Mouse (Mus musculus): ENCODE measurements around the gene Car15. TPM values are rescaled to one million over a fixed set of nuclear protein-coding genes. Genes with fewer than 3 reads are reported as not detected.

Car15 gene
- polyA plus RNA-seq, 1 experiment: 0.66 TPM

- Histone ChIP-seq H3K36me3 (ENCODE audit: control insufficient read depth, insufficient read depth) (no peaks in the 10 kb centered on the region), H3K79me2 (ENCODE audit: control insufficient read depth, insufficient read depth) (no peaks in the 10 kb centered on the region), H3K27me3 (ENCODE audit: control insufficient read depth, insufficient read depth, insufficient read length) (peaks cover 75% of the 10 kb centered on the region), H3ac (ENCODE audit: control insufficient read depth, insufficient read length, low read depth) (no peak overlapping the region), H3K79me3 (ENCODE audit: low read depth) (no peaks in the 10 kb centered on the region), H3K4me3 (ENCODE audit: insufficient read depth, poor library complexity, severe bottlenecking) (no peak overlapping the region)
- TF ChIP-seq MYOG (IDR thresholded peaks at IDR 0.05; ENCODE audit: control insufficient read depth, extremely low read depth, insufficient read length) (no peak), USF1 (IDR thresholded peaks at IDR 0.05; ENCODE audit: low read depth) (no peak), CEBPB (IDR thresholded peaks at IDR 0.05; ENCODE audit: low read depth) (no peak), MAX (IDR thresholded peaks at IDR 0.05) (no peak), FOSL1 (IDR thresholded peaks at IDR 0.05; ENCODE audit: insufficient read depth, low read length, poor library complexity, severe bottlenecking) (no peak), MYOD1 (IDR thresholded peaks at IDR 0.05; ENCODE audit: control insufficient read depth, insufficient read length, low read depth) (no peak), CTCF (IDR thresholded peaks at IDR 0.05; ENCODE audit: control insufficient read depth, insufficient read depth, insufficient read length) (no peak)
Measured at GRCm38 (mm10) chr16:17830385-17831178, 7.6 kb downstream of the Car15 start.

- Histone ChIP-seq H3K79me2 (ENCODE audit: control insufficient read depth, insufficient read depth) (no peaks in the 10 kb centered on the region), H3K36me3 (ENCODE audit: control insufficient read depth, insufficient read depth) (no peaks in the 10 kb centered on the region), H3K27me3 (ENCODE audit: control insufficient read depth, insufficient read depth, insufficient read length) (peaks cover 60% of the 10 kb centered on the region), H3ac (ENCODE audit: control insufficient read depth, insufficient read length, low read depth) (no peak overlapping the region), H3K79me3 (ENCODE audit: low read depth) (no peaks in the 10 kb centered on the region), H3K4me3 (ENCODE audit: insufficient read depth, poor library complexity, severe bottlenecking) (no peak overlapping the region)
- TF ChIP-seq MYOG (IDR thresholded peaks at IDR 0.05; ENCODE audit: control insufficient read depth, extremely low read depth, insufficient read length): no peak
- no peak for TF ChIP-seq MAX (IDR thresholded peaks at IDR 0.05)
- TF ChIP-seq CEBPB (IDR thresholded peaks at IDR 0.05; ENCODE audit: low read depth): no peak
- TF ChIP-seq FOSL1 (IDR thresholded peaks at IDR 0.05; ENCODE audit: insufficient read depth, low read length, poor library complexity, severe bottlenecking): no peak
- no peak for TF ChIP-seq CTCF (IDR thresholded peaks at IDR 0.05; ENCODE audit: control insufficient read depth, insufficient read depth, insufficient read length)
- TF ChIP-seq MYOD1 (IDR thresholded peaks at IDR 0.05; ENCODE audit: control insufficient read depth, insufficient read length, low read depth): no peak
- no peak for TF ChIP-seq USF1 (IDR thresholded peaks at IDR 0.05; ENCODE audit: low read depth)
Measured at GRCm38 (mm10) chr16:17828867-17829266, 9.3 kb downstream of the Car15 start.

- Histone ChIP-seq H3ac (ENCODE audit: control insufficient read depth, insufficient read length, low read depth) (no peak overlapping the region), H3K79me2 (ENCODE audit: control insufficient read depth, insufficient read depth) (no peaks in the 10 kb centered on the region), H3K36me3 (ENCODE audit: control insufficient read depth, insufficient read depth) (no peaks in the 10 kb centered on the region), H3K4me3 (ENCODE audit: insufficient read depth, poor library complexity, severe bottlenecking) (no peak overlapping the region), H3K79me3 (ENCODE audit: low read depth) (no peaks in the 10 kb centered on the region), H3K27me3 (ENCODE audit: control insufficient read depth, insufficient read depth, insufficient read length) (peaks cover 57% of the 10 kb centered on the region)
- TF ChIP-seq FOSL1 (IDR thresholded peaks at IDR 0.05; ENCODE audit: insufficient read depth, low read length, poor library complexity, severe bottlenecking) (no peak), MYOG (IDR thresholded peaks at IDR 0.05; ENCODE audit: control insufficient read depth, extremely low read depth, insufficient read length) (no peak), CEBPB (IDR thresholded peaks at IDR 0.05; ENCODE audit: low read depth) (no peak), MYOD1 (IDR thresholded peaks at IDR 0.05; ENCODE audit: control insufficient read depth, insufficient read length, low read depth) (no peak)
Measured at GRCm38 (mm10) chr16:17828229-17828628, 9.9 kb downstream of the Car15 start.

- Histone ChIP-seq H3K79me2 (ENCODE audit: control insufficient read depth, insufficient read depth) (no peaks in the 10 kb centered on the region), H3K4me3 (ENCODE audit: insufficient read depth, poor library complexity, severe bottlenecking) (no peak overlapping the region), H3K36me3 (ENCODE audit: control insufficient read depth, insufficient read depth) (no peaks in the 10 kb centered on the region)
Measured at GRCm38 (mm10) chr16:17826500-17826899, 11.7 kb downstream of the Car15 start.

GRCm38 (mm10) chr16:17816528-17816927 lies 21.6 kb downstream of the Car15 start:
- H3K79me2 ChIP-seq (ENCODE audit: control insufficient read depth, insufficient read depth): no peaks in the 10 kb centered on the region
- no peaks in the 10 kb centered on the region for H3K27me3 ChIP-seq (ENCODE audit: control insufficient read depth, insufficient read depth, insufficient read length)
- TF ChIP-seq CEBPB (IDR thresholded peaks at IDR 0.05; ENCODE audit: low read depth) (no peak), FOSL1 (IDR thresholded peaks at IDR 0.05; ENCODE audit: insufficient read depth, low read length, poor library complexity, severe bottlenecking) (no peak), MYOG (IDR thresholded peaks at IDR 0.05; ENCODE audit: control insufficient read depth, extremely low read depth, insufficient read length) (no peak), MYOD1 (IDR thresholded peaks at IDR 0.05; ENCODE audit: control insufficient read depth, insufficient read length, low read depth) (no peak)
- no peak overlapping the region for H3ac ChIP-seq (ENCODE audit: control insufficient read depth, insufficient read length, low read depth)
- no peaks in the 10 kb centered on the region for H3K36me3 ChIP-seq (ENCODE audit: control insufficient read depth, insufficient read depth)
- no peaks in the 10 kb centered on the region for H3K79me3 ChIP-seq (ENCODE audit: low read depth)
- H3K4me3 ChIP-seq (ENCODE audit: insufficient read depth, poor library complexity, severe bottlenecking): no peak overlapping the region

More at GRCm38 (mm10) chr16:17826500-17826899, 11.7 kb downstream of the Car15 start:
- TF ChIP-seq FOSL1 (IDR thresholded peaks at IDR 0.05; ENCODE audit: insufficient read depth, low read length, poor library complexity, severe bottlenecking) (no peak), CTCF (IDR thresholded peaks at IDR 0.05; ENCODE audit: control insufficient read depth, insufficient read depth, insufficient read length) (no peak), MAX (IDR thresholded peaks at IDR 0.05) (no peak)
- H3K79me3 ChIP-seq (ENCODE audit: low read depth): no peaks in the 10 kb centered on the region
- peaks cover 40% of the 10 kb centered on the region for H3K27me3 ChIP-seq (ENCODE audit: control insufficient read depth, insufficient read depth, insufficient read length)
- no peak overlapping the region for H3ac ChIP-seq (ENCODE audit: control insufficient read depth, insufficient read length, low read depth)

All from C2C12 (cell line).